Mouse (Mus musculus): ENCODE measurements around the gene Tmem151a. TPM values are rescaled to one million over a fixed set of nuclear protein-coding genes. Genes with fewer than 3 reads are reported as not detected.
A peak's percentile ranks its signal among the peaks of the same experiment; 100 is the strongest.

The Tmem151a gene
- total and polyA plus RNA-seq, 2 experiments from 2014 or later: 37.0 to 46.2 TPM

DNA sequence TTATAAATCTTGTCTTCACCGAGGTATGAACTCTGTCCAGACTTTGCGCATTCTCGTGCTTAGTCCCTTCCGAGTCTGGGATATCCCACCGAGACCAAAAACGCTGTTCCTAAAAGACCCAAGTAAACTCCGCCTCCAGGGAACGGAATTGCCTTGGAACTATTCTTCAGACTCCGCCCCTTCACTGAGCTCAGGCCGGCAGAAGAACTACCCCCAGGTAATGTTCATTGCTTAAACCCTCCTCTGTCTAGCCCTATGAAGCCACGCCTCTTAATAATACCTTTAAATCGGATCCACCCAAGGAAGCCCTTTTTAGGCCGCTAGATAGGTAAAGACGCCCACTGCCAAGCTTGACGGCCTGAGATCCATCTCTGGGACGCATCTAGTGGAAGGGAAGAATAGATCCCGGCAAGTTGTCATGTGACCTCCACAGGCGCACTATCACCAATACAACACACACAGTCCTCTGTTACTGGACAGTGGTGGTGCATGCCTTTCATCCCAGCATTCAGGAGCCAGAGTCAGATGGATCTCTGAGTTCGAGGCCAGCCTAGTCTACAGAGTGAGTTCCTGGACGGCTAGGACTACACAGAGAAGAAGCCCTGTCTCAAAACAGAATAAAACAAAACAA, 12.8 kb downstream of the Tmem151a start:
- peak overlapping the region; percentile 60; the same call in 1 of the 2 replicates for H3K9ac ChIP-seq
- peak overlapping the region; percentile 83 for H3K4me2 ChIP-seq (ENCODE audit: low read depth)
- no peak for TF ChIP-seq CTCF (IDR thresholded peaks at IDR 0.05; ENCODE audit: low read depth)
- peak; percentile 44 for DNase-seq
- no peaks in the 10 kb centered on the region for H3K36me3 ChIP-seq (ENCODE audit: insufficient read depth)
- H3K27ac ChIP-seq (ENCODE audit: low read depth, low read length): 0 out of 2 replicates have a peak overlapping the region, but pooled peaks have one; percentile 9
- peak overlapping the region; percentile 42 for H3K4me3 ChIP-seq (ENCODE audit: low read depth, low read length)
- H3K4me1 ChIP-seq (ENCODE audit: insufficient read depth): peaks cover 14% of the 10 kb centered on the region
- H3K27me3 ChIP-seq (ENCODE audit: insufficient read depth, low read length): no peaks in the 10 kb centered on the region
- WGBS: 2% methylated on average over 20 of the region's 20 CpGs
- no peak for ATAC-seq
- no peaks in the 10 kb centered on the region for H3K9me3 ChIP-seq (ENCODE audit: low read length)

DNA sequence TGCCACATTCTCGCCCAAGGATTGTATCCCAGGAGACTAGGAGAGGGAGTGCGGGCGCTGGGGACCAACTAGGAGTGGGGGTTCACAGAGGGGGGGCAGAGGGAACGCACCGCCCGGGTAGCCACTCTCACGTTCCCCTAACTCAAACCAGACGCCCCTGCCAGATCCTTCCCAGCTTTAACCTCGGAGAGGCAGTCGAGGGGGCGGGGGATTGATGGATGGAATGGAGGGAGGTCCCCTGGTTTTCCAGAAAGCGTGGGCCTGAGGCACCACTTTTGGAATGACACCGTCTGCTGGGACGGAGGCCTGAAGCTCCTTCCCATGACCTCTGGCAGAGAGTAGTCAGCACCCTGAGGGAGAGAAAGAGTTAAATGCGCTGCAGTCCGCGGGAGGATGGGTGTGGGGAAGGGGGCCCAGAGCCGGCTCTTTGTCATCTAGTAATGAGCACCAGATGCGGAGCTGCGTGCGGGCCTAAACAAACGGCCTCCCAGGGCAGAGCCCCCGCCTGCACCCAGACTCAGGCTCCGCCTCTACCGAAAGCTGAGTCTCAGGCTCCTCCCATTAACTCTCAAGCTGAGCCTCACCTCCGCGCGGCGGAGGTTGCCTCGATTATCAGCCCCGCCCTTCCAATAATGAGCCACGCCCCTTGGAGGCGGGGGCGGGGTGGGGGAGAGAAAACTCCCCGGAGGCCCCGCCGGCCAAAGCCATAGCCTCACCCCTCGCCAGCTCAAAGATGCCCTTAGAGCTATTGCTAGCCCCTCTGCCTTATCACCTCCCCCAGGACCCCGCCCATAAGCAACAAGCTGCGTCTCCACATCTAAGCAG, 13.6 kb downstream of the Tmem151a start:
- 1% methylated on average over 40 of the region's 40 CpGs for WGBS
- peak; percentile 82 for ATAC-seq
- peak; percentile 76 for DNase-seq
- Histone ChIP-seq H3K36me3 (ENCODE audit: insufficient read depth) (no peaks in the 10 kb centered on the region), H3K9me3 (ENCODE audit: low read length) (no peaks in the 10 kb centered on the region), H3K27me3 (ENCODE audit: insufficient read depth, low read length) (no peaks in the 10 kb centered on the region), H3K27ac (ENCODE audit: low read depth, low read length) (peak overlapping the region; percentile 51), H3K4me1 (ENCODE audit: insufficient read depth) (peaks cover 17% of the 10 kb centered on the region), H3K9ac (peak overlapping the region; percentile 60), H3K4me3 (ENCODE audit: low read depth, low read length) (peak overlapping the region; percentile 42), H3K4me2 (ENCODE audit: low read depth) (peak overlapping the region; percentile 83)
- TF ChIP-seq CTCF (IDR thresholded peaks at IDR 0.05; ENCODE audit: low read depth): no peak

DNA sequence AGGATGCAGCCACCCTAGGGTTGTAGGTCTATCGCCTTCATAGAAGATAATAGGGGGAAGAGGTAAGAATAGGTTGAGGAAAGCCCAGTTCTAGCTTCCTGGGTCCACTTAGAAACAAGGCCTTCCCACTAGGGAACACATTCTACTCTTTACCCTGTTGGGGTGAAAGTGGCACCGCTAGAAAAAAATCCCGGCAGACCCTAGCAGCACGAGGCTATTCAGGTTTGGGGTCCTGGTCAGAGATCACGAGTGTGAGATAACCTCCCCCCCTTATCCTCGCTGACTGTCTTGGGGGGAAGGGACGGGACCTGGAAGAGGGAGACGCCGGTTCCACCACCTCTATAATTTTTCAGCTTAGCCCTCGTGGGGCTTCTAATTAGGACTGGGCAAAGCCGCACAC, 14.3 kb downstream of the Tmem151a start:
- H3K4me2 ChIP-seq (ENCODE audit: low read depth): peak overlapping the region; percentile 83
- no peaks in the 10 kb centered on the region for H3K9me3 ChIP-seq (ENCODE audit: low read length)
- H3K27ac ChIP-seq (ENCODE audit: low read depth, low read length): peak overlapping the region; percentile 51; the same call in 1 of the 2 replicates
- peak overlapping the region; percentile 42 for H3K4me3 ChIP-seq (ENCODE audit: low read depth, low read length)
- H3K9ac ChIP-seq: peak overlapping the region; percentile 60
- no peaks in the 10 kb centered on the region for H3K36me3 ChIP-seq (ENCODE audit: insufficient read depth)
- H3K27me3 ChIP-seq (ENCODE audit: insufficient read depth, low read length): no peaks in the 10 kb centered on the region
- no peak for DNase-seq
- 14% methylated on average over 11 of the region's 11 CpGs for WGBS
- H3K4me1 ChIP-seq (ENCODE audit: insufficient read depth): peaks cover 17% of the 10 kb centered on the region
- no peak for ATAC-seq
- TF ChIP-seq CTCF (IDR thresholded peaks at IDR 0.05; ENCODE audit: low read depth): no peak

DNA sequence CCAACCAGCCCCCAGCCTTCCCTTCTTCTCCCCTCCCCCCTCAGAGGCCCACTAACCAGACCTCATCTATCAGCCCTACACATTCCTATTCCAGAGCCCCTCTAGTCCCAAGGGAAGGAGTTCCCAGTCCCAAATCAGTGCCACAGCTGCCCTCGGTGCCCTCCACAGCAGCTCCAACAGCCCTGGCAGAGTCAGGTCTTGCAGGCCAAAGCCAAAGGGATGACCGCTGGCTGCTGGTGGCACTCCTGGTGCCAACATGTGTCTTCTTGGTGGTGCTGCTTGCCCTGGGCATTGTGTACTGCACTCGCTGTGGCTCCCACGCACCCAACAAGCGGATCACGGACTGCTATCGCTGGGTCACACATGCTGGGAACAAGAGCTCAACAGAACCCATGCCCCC, 15.4 kb downstream of the Tmem151a start:
- H3K4me3 ChIP-seq (ENCODE audit: low read depth, low read length): no peak overlapping the region
- ATAC-seq (no peak), DNase-seq (no peak)
- H3K4me1 ChIP-seq (ENCODE audit: insufficient read depth): peaks cover 17% of the 10 kb centered on the region
- no peaks in the 10 kb centered on the region for H3K36me3 ChIP-seq (ENCODE audit: insufficient read depth)
- H3K9me3 ChIP-seq (ENCODE audit: low read length): no peaks in the 10 kb centered on the region
- no peak for TF ChIP-seq CTCF (IDR thresholded peaks at IDR 0.05; ENCODE audit: low read depth)
- no peak overlapping the region for H3K27ac ChIP-seq (ENCODE audit: low read depth, low read length)
- 88% methylated on average over 7 of the region's 7 CpGs for WGBS
- no peak overlapping the region for H3K9ac ChIP-seq
- no peaks in the 10 kb centered on the region for H3K27me3 ChIP-seq (ENCODE audit: insufficient read depth, low read length)
- no peak overlapping the region for H3K4me2 ChIP-seq (ENCODE audit: low read depth)

DNA sequence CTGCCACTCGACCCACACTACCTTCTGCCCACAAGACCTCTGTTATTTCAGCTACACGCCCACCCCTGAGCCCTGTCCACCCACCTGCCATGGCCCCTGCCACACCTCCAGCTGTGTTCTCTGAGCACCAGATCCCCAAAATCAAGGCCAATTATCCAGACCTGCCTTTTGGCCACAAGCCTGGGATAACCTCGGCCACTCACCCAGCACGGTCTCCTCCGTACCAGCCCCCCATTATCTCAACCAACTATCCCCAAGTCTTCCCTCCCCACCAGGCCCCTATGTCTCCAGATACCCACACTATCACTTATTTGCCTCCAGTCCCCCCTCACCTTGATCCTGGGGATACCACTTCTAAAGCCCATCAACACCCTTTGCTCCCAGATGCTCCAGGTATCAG, 15.8 kb downstream of the Tmem151a start:
- no peak for ATAC-seq
- Histone ChIP-seq H3K36me3 (ENCODE audit: insufficient read depth) (no peaks in the 10 kb centered on the region), H3K27ac (ENCODE audit: low read depth, low read length) (no peak overlapping the region), H3K27me3 (ENCODE audit: insufficient read depth, low read length) (no peaks in the 10 kb centered on the region), H3K9me3 (ENCODE audit: low read length) (no peaks in the 10 kb centered on the region), H3K4me1 (ENCODE audit: insufficient read depth) (peaks cover 17% of the 10 kb centered on the region), H3K4me3 (ENCODE audit: low read depth, low read length) (no peak overlapping the region), H3K9ac (no peak overlapping the region), H3K4me2 (ENCODE audit: low read depth) (no peak overlapping the region)
- no peak for TF ChIP-seq CTCF (IDR thresholded peaks at IDR 0.05; ENCODE audit: low read depth)
- WGBS: 87% methylated on average over 5 of the region's 5 CpGs
- DNase-seq: no peak

DNA sequence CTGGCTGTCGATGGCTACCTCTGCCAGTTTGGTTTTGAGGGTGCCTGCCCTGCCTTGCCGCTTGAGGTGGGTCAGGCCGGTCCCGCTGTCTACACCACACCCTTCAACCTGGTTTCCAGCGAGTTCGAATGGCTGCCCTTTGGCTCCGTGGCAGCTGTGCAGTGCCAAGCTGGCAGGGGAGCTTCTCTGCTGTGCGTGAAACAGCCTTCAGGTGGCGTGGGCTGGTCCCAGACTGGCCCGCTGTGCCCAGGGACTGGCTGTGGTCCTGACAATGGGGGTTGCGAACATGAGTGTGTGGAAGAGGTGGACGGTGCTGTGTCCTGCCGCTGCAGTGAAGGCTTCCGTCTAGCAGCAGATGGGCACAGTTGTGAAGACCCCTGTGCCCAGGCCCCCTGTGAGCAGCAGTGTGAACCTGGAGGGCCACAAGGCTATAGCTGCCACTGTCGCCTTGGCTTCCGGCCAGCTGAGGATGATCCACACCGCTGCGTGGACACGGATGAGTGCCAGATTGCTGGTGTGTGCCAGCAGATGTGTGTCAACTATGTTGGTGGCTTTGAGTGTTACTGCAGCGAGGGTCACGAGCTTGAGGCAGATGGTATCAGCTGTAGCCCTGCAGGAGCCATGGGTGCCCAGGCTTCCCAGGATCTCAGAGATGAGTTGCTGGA, 16.6 kb downstream of the Tmem151a start:
- H3K27me3 ChIP-seq (ENCODE audit: insufficient read depth, low read length): no peaks in the 10 kb centered on the region
- H3K36me3 ChIP-seq (ENCODE audit: insufficient read depth): no peaks in the 10 kb centered on the region
- H3K4me3 ChIP-seq (ENCODE audit: low read depth, low read length): peak overlapping the region; percentile 38
- no peaks in the 10 kb centered on the region for H3K9me3 ChIP-seq (ENCODE audit: low read length)
- peak overlapping the region; percentile 86 for H3K4me2 ChIP-seq (ENCODE audit: low read depth)
- WGBS: 39% methylated on average over 21 of the region's 21 CpGs
- H3K27ac ChIP-seq (ENCODE audit: low read depth, low read length): no peak overlapping the region
- peak; percentile 24 for DNase-seq
- H3K9ac ChIP-seq: peak overlapping the region; percentile 55
- TF ChIP-seq CTCF (IDR thresholded peaks at IDR 0.05; ENCODE audit: low read depth): peak; percentile 21; the same call in 1 of the 2 replicates
- H3K4me1 ChIP-seq (ENCODE audit: insufficient read depth): peaks cover 17% of the 10 kb centered on the region
- no peak for ATAC-seq
